Mouse (Mus musculus) MEL (cell line): ENCODE measurements around the gene Tgfb1. TPM values are rescaled to one million over a fixed set of nuclear protein-coding genes. Genes with fewer than 3 reads are reported as not detected.

Experiments
- DNase-seq: peaks from one replicate; pipeline ENCODE4 v3.0.0; 2011; ENCODE audit warnings: low read depth, low spot score
- H3K27ac ChIP-seq: 2 replicates; pipeline ENCODE4 v1.5.1; 2012; ENCODE audit warnings: low read depth, mild to moderate bottlenecking, control low read depth, low read length, moderate library complexity; ENCODE audit not compliant: control insufficient read depth
- H3K27me3 ChIP-seq, 2 experiments: fragments of 150-350 bp in 1 of 2; sonication (generic) in 1 of 2; 2 replicates each; pipeline ENCODE4 v1.6.1; 2012; ENCODE audit warnings: low read length in 2 of 2, mild to moderate bottlenecking in 2 of 2, improper control_type of control experiment in 1 of 2, moderate library complexity in 1 of 2; ENCODE audit not compliant: insufficient read depth in 2 of 2, control insufficient read depth in 1 of 2
- H3K36me3 ChIP-seq, 2 experiments: 2 replicates each; pipeline ENCODE4 v1.6.1; 2012 to 2014; ENCODE audit warnings: low read length in 2 of 2, improper control_type of control experiment in 1 of 2, inconsistent platforms in 1 of 2, mild to moderate bottlenecking in 1 of 2; ENCODE audit not compliant: insufficient read depth in 2 of 2, control insufficient read depth in 1 of 2
- H3K4me1 ChIP-seq, 2 experiments: fragments of 150-350 bp in 1 of 2; sonication (generic) in 1 of 2; 2 replicates each; pipeline ENCODE4 v1.6.1; 2012; ENCODE audit warnings: low read length in 2 of 2, improper control_type of control experiment in 1 of 2, mild to moderate bottlenecking in 1 of 2; ENCODE audit not compliant: insufficient read depth in 2 of 2, control insufficient read depth in 1 of 2
- H3K4me3 ChIP-seq, 2 experiments: fragments of 150-350 bp in 1 of 2; sonication (generic) in 1 of 2; 2 replicates each; pipeline ENCODE4 v1.5.1; 2012; ENCODE audit warnings: low read depth in 2 of 2, low read length in 2 of 2, mild to moderate bottlenecking in 2 of 2, moderate library complexity in 2 of 2, control low read depth in 1 of 2, improper control_type of control experiment in 1 of 2; ENCODE audit not compliant: control insufficient read depth in 1 of 2, insufficient read depth in 1 of 2
- H3K79me2 ChIP-seq: 2 replicates; pipeline ENCODE4 v1.6.1; 2012; ENCODE audit warnings: mild to moderate bottlenecking, low read length, moderate library complexity; ENCODE audit not compliant: control insufficient read depth, poor library complexity, insufficient read depth
- H3K9ac ChIP-seq: 2 replicates; pipeline ENCODE4 v1.6.1; 2012; ENCODE audit warnings: low read depth, mild to moderate bottlenecking, control low read depth, low read length, moderate library complexity; ENCODE audit not compliant: control insufficient read depth, poor library complexity, severe bottlenecking
- H3K9me3 ChIP-seq: fragments of 150-350 bp; sonication (generic); replicated peaks from 2 replicates; pipeline ENCODE4 v1.6.1; 2012; ENCODE audit warnings: mild to moderate bottlenecking, low read length, improper control_type of control experiment, moderate library complexity; ENCODE audit not compliant: insufficient read depth
- CHD1 ChIP-seq: IDR thresholded peaks from 2 replicates; pipeline ENCODE4 v1.6.1; 2012; ENCODE audit warnings: low read depth, mild to moderate bottlenecking, inconsistent platforms, low read length, improper control_type of control experiment
- ELF1 ChIP-seq: IDR thresholded peaks from 2 replicates; pipeline ENCODE4 v1.6.1; 2014; ENCODE audit warnings: low read depth, mild to moderate bottlenecking, inconsistent platforms, low read length, improper control_type of control experiment, moderate library complexity
- ETS1 ChIP-seq: IDR thresholded peaks from 2 replicates; pipeline ENCODE4 v1.6.1; 2012; ENCODE audit warnings: low read depth, mild to moderate bottlenecking, inconsistent platforms, low read length, improper control_type of control experiment, moderate library complexity
- GATA1 ChIP-seq: IDR thresholded peaks from 2 replicates; pipeline ENCODE4 v1.6.1; 2011; ENCODE audit warnings: low read depth, low read length, improper control_type of control experiment
- HCFC1 ChIP-seq: IDR thresholded peaks from 2 replicates; pipeline ENCODE4 v1.6.1; 2012; ENCODE audit warnings: low read depth, mild to moderate bottlenecking, inconsistent platforms, low read length, improper control_type of control experiment, moderate library complexity
- KAT2A ChIP-seq: conservative IDR thresholded peaks from 2 replicates; pipeline ENCODE4 v1.6.1; 2012; ENCODE audit warnings: low read depth, low read length, improper control_type of control experiment, inconsistent platforms
- MAX ChIP-seq: IDR thresholded peaks from 2 replicates; pipeline ENCODE4 v1.6.1; 2011; ENCODE audit warnings: low read length, improper control_type of control experiment
- MEF2A ChIP-seq: IDR thresholded peaks from 2 replicates; pipeline ENCODE4 v1.6.1; 2014; ENCODE audit warnings: low read depth, mild to moderate bottlenecking, inconsistent platforms, low read length, improper control_type of control experiment; ENCODE audit not compliant: poor library complexity, insufficient replicate concordance, severe bottlenecking; ENCODE audit errors: extremely low read depth
- MXI1 ChIP-seq: IDR thresholded peaks from 2 replicates; pipeline ENCODE4 v1.6.1; 2011; ENCODE audit warnings: mild to moderate bottlenecking, low read depth, low read length, improper control_type of control experiment
- MYB ChIP-seq: IDR thresholded peaks from 2 replicates; pipeline ENCODE4 v1.6.1; 2011; ENCODE audit warnings: mild to moderate bottlenecking, low read depth, low read length, improper control_type of control experiment
- MYC ChIP-seq: IDR thresholded peaks from 2 replicates; pipeline ENCODE4 v1.6.1; 2011; ENCODE audit warnings: low read depth, mild to moderate bottlenecking, low read length, improper control_type of control experiment, moderate library complexity
- NELFE ChIP-seq: IDR thresholded peaks from 2 replicates; pipeline ENCODE4 v1.6.1; 2011; ENCODE audit warnings: low read depth, low read length, improper control_type of control experiment
- NRF1 ChIP-seq: IDR thresholded peaks from 2 replicates; pipeline ENCODE4 v1.6.1; 2014; ENCODE audit warnings: low read depth, mild to moderate bottlenecking, inconsistent platforms, low read length, improper control_type of control experiment, moderate library complexity; ENCODE audit not compliant: poor library complexity, insufficient read depth, severe bottlenecking
- POLR2A ChIP-seq, 2 experiments: IDR thresholded peaks; 2 replicates each; pipeline ENCODE4 v1.6.1; 2011 to 2012; ENCODE audit warnings: low read length in 2 of 2, mild to moderate bottlenecking in 2 of 2, control low read depth in 1 of 2, improper control_type of control experiment in 1 of 2, low read depth in 1 of 2, moderate library complexity in 1 of 2; ENCODE audit not compliant: control insufficient read depth in 1 of 2, insufficient read depth in 1 of 2, poor library complexity in 1 of 2
- POLR2AphosphoS2 ChIP-seq: IDR thresholded peaks from 2 replicates; pipeline ENCODE4 v1.6.1; 2011; ENCODE audit warnings: low read length, improper control_type of control experiment
- SIN3A ChIP-seq: IDR thresholded peaks from 2 replicates; pipeline ENCODE4 v1.6.1; 2012; ENCODE audit warnings: low read length, improper control_type of control experiment, inconsistent platforms
- TBP ChIP-seq: IDR thresholded peaks from 2 replicates; pipeline ENCODE4 v1.8.0; 2011; ENCODE audit warnings: low read depth, low read length, improper control_type of control experiment
- USF1 ChIP-seq: IDR thresholded peaks from 2 replicates; pipeline ENCODE4 v1.6.1; 2014; ENCODE audit warnings: low read depth, mild to moderate bottlenecking, inconsistent platforms, low read length, improper control_type of control experiment, moderate library complexity
- ZNF384 ChIP-seq: IDR thresholded peaks from 2 replicates; pipeline ENCODE4 v1.6.1; 2012; ENCODE audit warnings: low read depth, mild to moderate bottlenecking, inconsistent platforms, low read length, improper control_type of control experiment
- polyA plus RNA-seq, 2 experiments: library from polyadenylated mRNA; stranded (reverse) in 1 of 2; unstranded in 1 of 2; fragments of >175 nt in 1 of 2; fragments of >200 nt in 1 of 2; gene quantifications; 2 replicates each; pipeline versions ENCODE4 v1.2.1 to v1.2.4; 2012; ENCODE audit warnings: low replicate concordance in 2 of 2, low read depth in 1 of 2; ENCODE audit not compliant: insufficient read length in 2 of 2, insufficient read depth in 1 of 2, missing spikeins in 1 of 2
- total RNA-seq: library from RNA; depleted of rRNA; stranded (reverse); fragments of 300-350 nt; gene quantifications from 2 replicates; pipeline ENCODE4 v1.2.3, GENCODE M21; 2012

Tgfb1 gene
- total and polyA plus RNA-seq, 3 experiments = 108 to 489 (median 164) TPM

- Histone ChIP-seq H3K9ac (peak within 1 kb of the TSS; percentile 97), H3K4me1 (peaks cover 0 to 20% of the 10 kb centered on the region in 2 experiments; a peak in 2 of 4 replicates), H3K27ac (peak within 1 kb of the TSS; percentile 86), H3K4me3 (peak within 1 kb of the TSS; percentile 77 to 98), H3K79me2 (peaks cover 29% of the 10 kb centered on the region), H3K9me3 (no peaks in the 10 kb centered on the region), H3K36me3 (peaks cover 1 to 23% of the 10 kb centered on the region in 2 experiments; a peak in 3 of 4 replicates), H3K27me3 (no peaks in the 10 kb centered on the region)
- DNase-seq = peak; percentile 100
- peak; percentile 90 for TF ChIP-seq HCFC1
- no peak; the same call in 1 of the 2 replicates for TF ChIP-seq KAT2A
- 0 out of 2 replicates have a peak, but pooled peaks have one; percentile 3 for TF ChIP-seq GATA1
- no peak for TF ChIP-seq ZNF384
- peak; percentile 37 for TF ChIP-seq TBP
- no peak for TF ChIP-seq MEF2A
- TF ChIP-seq MYC = peak; percentile 94
- TF ChIP-seq POLR2A (IDR thresholded peaks at IDR 0.05; ENCODE audit: control insufficient read depth in 1 of 2, insufficient read depth in 1 of 2, low read depth in 1 of 2, low read length in 2 of 2, poor library complexity in 1 of 2) = peak; percentile 69 to 92
- TF ChIP-seq CHD1 = no peak
- TF ChIP-seq USF1 = peak; percentile 78
- TF ChIP-seq ETS1 = peak; percentile 28; the same call in 1 of the 2 replicates
- TF ChIP-seq MXI1 = peak; percentile 97
- TF ChIP-seq MYB = no peak
- TF ChIP-seq NRF1 = peak; percentile 96
- peak; percentile 99 for TF ChIP-seq MAX
- peak; percentile 99 for TF ChIP-seq SIN3A
- TF ChIP-seq ELF1 = peak; percentile 82
- peak; percentile 84 for TF ChIP-seq NELFE
These were observed 27.9 kb upstream of the Tgfb1 start, which contains the start of the genes Bckdha and Exosc5 for GRCm38 (mm10) chr7:25658657-25659472. TSS of gene Bckdha (minus strand) at chr7:25658981. TSS of gene Exosc5 (plus strand) at chr7:25659164.

GRCm38 (mm10) chr7:25666381-25666780 is 20.4 kb upstream of the Tgfb1 start:
- Histone ChIP-seq H3K4me3 (no peak overlapping the region), H3K27me3 (no peaks in the 10 kb centered on the region), H3K9me3 (no peaks in the 10 kb centered on the region), H3K9ac (no peak overlapping the region), H3K4me1 (0 out of 4 replicates have a peak, but pooled peaks cover 0 to 3% of the 10 kb centered on the region in 2 experiments), H3K79me2 (peaks cover 7% of the 10 kb centered on the region), H3K27ac (no peak overlapping the region), H3K36me3 (peaks cover 4 to 6% of the 10 kb centered on the region in 2 experiments)
- no peak for DNase-seq
- TF ChIP-seq POLR2AphosphoS2 (no peak), POLR2A (IDR thresholded peaks at IDR 0.05; ENCODE audit: control insufficient read depth in 1 of 2, insufficient read depth in 1 of 2, low read depth in 1 of 2, low read length in 2 of 2, poor library complexity in 1 of 2) (0 out of 4 replicates have a peak, but pooled peaks of 1 of the 2 experiments have one; percentile 10)
- TF ChIP-seq, all 39 proteins: peak for 1
